Mouse (Mus musculus) gastrocnemius, postnatal 4 days (tissue): ENCODE data around the gene Aff4. TPM values are rescaled to one million over a fixed set of nuclear protein-coding genes. Genes with fewer than 3 reads are reported as not detected.
A peak's percentile ranks its signal among the peaks of the same experiment; 100 is the strongest.
"Not testable (repeated sequence)": the region's sequence is repeated elsewhere in the genome, so short reads cannot be mapped to it uniquely, and the experiment has no call there.

Experiments used
- DNase-seq, 2 experiments: peaks; one replicate each; pipeline ENCODE4 v3.0.0; 2021 to 2022; ENCODE audit warnings: low spot score in 2 of 2, mixed read lengths in 2 of 2
- total RNA-seq, 2 experiments: library from RNA; stranded (reverse); gene quantifications; 2 replicates each; pipeline ENCODE4 v1.2.3; 2021

The Aff4 gene
- total RNA-seq, 2 experiments from 2014 or later, result 146 to 154 TPM

DNA sequence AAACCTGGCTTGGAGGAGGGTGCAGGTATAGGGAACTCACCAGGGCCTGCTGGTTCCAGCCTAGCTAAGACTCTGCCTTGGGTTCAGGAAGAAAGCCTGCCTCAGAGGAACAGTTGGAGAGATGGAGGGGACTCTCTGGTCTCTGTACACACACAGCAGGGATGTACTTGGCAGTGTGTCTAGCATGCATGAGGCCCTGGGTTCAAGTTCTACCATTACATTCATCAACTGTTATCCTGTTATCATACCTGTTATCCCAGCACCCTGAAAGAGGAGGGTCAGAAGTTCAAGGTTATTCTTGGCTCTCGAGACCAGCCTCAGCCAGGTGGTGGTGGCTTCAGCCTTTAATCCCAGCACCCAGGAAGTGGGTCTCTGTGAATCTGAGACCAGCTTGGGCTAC lies 13.7 kb upstream of the Aff4 start:
- DNase-seq, result no peak

DNA sequence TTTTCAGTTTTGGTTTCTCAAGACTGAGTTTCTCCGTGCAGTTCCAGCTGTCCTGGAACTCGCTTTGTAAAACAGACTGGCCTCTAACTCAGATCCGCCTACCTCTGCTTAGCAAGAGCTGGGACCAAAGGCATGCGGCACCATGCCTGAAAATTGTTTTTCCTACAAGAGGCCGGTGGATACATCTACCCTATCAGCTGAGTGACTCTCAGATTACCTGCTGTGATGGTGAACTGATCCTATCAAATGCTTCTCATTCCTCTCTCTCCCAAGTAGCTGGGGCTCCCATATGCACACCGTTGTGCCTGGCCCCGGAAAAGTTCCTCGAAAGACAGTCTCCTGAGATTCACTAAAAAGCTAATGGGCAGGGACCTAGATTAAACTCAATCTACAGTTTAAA lies 12.9 kb upstream of the Aff4 start:
- DNase-seq, result no peak

DNA sequence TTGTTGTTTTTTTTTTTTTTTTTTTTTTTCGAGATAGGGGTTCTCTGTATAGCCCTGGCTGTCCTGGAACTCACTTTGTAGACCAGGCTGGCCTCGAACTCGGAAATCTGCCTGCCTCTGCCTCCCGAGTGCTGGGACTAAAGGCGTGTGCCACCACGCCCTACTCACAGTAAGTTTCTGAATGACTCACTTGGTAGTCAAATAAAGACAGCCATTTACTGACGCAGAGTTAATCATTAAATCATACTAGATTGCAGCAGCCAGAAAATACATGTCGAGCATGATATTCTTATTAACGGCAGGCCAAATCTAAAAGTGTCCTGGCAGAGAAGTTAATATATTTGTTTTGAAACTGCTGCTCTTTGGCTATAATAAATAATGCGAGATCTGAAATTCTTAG lies 9.6 kb upstream of the Aff4 start:
- not testable (repeated sequence) for DNase-seq

DNA sequence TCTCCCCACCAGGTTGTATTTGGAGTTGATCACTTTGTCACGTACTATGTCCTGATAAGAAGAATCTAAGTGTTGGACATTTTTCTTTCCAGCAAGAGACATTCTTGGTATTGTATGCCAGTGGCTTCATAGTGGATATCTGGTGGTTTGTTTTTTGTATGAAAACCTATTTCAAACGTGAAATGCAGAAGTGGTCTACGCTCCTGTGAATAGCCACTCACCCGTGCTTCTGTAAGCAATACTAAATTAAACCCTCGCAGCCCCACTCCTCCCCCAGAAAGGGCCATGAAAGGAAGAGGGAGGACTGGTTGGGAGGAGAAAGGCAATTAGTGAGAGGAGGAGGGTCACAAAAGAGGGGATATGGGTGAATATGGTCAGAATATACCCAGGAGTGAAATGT lies 7.9 kb upstream of the Aff4 start:
- no peak for DNase-seq

DNA sequence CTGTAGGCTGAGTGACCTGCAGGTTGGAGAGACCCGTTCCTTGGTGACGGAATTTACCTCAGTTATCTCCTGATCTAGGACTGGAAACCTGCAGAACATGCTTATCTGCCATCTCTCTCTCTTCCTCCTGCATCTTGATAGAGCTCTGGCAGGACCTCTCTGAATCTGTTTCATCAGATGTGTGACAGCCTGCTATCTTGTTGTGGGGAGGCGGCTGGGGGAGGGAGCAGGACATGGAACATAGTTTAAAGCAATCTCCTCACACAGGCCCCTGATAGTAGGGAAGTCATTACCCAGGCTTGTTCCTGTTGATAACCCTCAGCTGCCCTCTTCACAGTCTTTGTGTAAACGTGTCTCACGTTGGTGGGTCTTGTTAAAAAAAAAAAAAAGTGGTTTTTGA lies 5.3 kb upstream of the Aff4 start:
- no peak for DNase-seq

DNA sequence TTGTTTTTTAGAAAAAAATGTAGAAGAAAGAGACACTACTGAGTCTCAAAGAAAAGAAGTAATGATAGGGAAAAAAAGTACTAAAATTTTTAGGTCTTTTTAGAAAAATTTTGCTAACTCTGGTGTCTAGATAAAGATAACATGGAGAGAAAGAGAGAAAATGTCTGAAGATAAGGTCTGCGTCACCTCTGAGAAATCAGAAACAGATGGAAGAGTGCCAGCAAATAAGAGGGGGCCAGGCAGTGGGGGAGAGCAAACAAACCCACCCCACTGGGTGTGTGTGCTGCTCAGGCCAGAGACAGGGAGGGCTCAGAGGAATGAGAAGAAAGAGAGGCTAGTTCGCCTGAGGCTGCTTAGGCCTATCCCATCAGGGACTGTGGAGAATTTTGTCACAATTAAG lies 4.9 kb upstream of the Aff4 start:
- no peak for DNase-seq

DNA sequence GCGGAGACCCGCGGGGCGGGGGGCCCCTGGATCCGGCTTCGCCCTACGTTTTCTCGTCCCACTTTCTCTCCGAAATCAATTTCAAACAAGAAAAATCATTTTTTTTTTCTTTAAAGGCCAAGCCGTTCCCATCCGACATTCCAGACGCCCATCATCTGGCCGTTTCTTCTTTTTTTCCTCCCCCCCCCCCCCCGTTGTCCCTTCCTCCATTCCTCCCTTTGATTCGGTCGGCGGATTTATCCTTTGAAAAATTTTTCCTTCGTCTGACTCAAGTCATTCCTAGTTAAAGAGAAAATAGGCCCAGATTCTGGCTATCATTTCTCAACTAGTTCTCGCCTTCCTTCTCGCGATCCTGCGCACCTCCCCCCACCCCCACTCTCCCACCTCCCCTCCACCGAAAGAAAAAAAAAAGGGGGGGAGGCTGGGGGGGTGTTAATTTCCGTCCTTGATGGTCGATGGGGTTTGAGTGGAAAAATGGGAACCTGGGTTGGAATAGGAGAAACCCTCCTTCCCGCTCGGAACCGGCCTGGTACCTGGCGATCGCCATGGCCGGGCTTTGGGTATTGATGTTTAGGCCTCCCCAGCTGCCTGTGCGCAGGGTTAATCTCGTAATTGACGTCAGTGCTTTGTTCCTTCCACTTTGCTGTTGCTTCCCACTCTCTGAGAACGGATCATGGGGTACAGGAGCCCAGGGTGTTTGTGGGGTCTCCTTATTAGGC lies 750 bp downstream of the Aff4 start:
- DNase-seq, result peak; percentile 22 to 51

DNA sequence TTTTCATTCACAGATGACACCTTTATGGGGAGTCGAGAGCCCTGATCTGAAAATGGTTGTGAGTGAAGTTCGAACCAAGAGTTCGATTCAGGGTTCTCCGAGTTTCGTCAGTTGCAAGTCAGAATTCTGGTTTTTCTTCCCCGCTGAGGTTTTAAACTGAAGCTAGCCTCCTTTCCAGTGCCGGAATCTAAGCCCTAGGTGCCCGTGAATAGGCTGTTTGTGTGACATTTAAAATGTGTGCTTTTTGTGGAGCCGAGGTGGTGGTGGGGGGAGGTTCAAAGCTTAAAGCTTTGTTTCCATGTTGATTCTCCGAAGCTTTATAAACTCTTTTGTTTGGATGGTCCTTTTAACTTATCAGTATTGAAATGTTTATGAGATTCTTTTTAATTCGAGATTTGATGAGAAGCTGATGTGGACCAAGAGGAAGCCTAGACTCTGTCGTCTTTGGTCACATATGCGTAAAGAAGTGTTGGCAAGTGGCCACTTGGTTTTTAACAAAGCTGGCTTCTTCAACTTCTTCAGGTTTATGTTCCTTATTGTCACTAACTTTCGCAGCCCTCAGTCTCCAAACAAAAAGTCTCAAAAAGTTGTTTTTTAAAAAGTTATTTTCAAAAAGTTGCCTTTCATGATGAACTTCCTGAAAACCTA lies 1.4 kb downstream of the Aff4 start:
- no peak for DNase-seq

DNA sequence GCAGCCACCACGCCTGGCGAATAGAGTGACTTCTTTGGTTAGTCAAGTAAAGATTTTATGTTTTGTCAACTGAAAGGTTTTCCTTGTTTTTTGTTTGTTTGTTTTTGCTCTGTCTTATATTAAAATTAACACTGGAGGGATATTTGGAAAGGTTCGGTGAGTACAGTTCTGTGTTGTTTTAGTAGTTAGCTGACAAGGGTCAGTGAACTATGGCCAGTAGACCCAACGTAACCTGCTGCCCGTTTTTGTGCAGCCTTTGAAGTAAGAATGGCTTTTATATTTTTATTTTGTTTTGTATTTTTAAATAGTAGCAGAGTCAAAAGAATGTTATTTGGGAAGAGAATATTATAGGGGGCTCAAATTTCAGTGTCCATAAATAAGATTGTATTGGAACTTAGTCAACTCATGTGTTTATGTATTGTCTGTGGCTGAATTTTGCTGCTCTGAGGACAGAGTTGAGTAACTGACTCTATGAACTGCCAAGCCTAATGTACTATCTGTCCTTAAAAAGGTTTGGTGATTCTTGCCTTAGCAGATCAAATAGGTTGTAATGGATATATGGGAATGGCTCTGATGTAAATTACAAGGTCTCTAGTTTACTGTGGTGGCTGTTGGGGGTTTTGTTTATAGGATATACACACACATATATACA lies 8.0 kb downstream of the Aff4 start:
- no peak for DNase-seq

DNA sequence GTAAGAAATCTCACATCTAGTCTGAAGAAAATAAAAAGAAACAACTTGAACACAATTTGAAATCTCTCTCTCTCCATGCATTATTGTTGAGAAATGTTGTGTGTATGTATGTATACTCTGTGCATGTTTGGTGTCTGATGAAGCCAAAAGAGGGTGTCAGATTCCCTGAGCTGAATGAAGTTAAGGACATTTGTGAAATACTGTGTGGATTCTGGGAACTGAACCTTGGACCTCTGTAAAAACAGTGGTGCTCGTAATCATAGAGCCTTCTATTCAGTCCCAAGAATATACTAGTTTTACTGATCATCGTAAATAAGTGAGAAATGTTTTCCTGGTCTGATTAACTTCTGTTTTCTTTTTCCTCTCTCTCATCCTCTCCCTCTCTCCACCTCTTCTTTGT lies 16.4 kb downstream of the Aff4 start:
- DNase-seq, result no peak

DNA sequence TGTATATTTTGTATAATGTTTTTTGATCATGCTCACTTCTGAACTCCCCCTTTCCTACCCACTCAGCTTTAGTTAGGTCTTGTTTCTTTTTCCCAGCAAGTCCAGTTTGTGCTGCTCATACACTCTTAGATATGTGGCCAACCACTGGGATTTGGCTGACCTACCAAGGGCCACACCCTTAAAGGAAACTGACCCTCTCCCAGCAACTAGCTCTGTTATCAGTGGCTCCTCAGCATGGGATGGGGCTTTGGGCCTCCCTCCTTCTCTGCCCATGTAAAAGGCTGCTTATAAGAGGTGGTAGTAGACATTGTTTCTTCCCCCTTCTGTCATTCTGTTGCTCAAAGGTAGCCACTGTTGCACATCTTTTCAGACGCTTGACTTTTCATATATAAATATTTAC lies 28.3 kb downstream of the Aff4 start:
- no peak for DNase-seq

DNA sequence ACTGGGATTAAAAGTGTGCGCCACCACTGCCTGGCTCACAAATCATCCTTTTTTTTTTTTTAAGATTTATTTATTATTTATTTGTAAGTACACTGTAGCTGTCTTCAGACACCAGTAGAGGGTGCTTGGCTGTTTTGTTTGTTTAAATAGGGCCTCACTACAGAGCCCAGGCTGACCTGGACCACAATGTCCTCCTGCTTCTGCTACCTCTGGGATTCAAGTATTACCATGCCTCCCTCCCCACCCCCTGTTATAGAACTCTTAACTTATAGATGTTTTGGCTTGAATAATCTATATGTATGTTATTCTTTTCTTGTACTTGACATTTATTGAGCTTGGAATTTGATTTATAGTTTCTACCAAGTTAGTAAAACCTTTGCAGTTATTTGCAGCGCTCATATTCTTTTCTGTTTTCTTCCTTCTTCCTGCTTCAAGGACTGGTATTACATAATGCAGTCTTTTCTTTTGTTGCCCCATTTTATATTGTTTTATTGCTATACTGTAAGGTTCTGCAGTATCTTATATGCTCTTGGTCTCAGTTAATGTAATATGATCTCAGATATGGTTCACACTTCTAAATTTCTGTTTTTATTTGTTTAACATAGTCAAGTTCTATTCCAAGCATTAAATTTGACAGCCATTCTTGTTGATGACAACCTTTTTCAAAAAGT lies 33.3 kb downstream of the Aff4 start:
- DNase-seq, result no peak

DNA sequence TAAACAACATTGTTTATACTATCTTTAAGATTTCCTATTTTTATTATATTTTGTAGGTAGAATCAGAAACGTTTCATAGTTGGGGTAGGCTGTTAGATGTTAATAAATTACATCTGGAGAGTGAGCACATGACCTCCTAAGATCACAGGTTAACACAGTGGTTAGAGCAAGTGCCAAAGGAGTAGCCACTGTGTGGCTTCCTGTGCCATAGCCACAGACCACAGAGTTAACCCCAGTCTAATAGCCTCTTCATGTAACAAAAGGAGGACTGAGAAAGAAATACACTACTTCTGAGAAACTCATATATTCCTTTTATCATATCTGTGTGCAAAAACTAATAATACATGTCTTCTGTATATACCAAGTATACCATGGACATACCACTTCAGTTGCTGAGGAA lies 43.2 kb downstream of the Aff4 start:
- no peak for DNase-seq

DNA sequence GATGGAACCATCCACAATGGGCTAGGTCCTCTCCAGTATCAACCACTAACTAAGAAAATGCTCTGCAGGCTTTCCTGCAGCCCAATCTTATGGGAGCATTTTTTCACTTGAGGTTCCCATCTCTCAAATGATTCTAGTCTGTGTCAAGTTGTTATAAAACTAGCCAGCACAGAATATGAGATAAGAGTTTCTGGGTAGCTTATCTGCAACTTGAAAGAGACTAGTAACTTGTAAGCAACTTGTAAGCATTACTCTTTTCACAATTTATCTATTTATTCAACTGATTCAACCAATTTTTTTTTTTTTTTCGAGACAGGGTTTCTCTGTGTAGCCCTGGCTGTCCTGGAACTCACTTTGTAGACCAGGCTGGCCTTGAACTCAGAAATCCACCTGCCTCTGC lies 53.0 kb downstream of the Aff4 start:
- DNase-seq, result no peak

DNA sequence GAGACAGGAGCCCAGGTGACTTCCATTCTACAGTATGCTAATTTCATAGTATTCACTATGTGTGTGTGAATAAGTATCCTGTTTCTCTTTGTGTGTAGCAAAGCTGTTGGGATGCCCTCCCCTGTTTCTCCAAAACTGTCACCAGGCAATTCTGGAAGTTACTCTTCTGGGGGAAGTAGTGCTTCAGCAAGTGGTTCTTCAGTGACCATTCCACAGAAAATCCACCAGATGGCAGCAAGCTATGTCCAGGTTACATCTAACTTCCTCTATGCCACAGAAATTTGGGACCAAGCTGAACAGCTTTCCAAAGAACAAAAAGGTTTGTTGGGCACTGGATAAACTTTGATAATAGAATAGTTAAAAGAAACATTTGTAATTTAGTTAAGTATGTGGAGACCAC lies 61.1 kb downstream of the Aff4 start:
- no peak for DNase-seq

DNA sequence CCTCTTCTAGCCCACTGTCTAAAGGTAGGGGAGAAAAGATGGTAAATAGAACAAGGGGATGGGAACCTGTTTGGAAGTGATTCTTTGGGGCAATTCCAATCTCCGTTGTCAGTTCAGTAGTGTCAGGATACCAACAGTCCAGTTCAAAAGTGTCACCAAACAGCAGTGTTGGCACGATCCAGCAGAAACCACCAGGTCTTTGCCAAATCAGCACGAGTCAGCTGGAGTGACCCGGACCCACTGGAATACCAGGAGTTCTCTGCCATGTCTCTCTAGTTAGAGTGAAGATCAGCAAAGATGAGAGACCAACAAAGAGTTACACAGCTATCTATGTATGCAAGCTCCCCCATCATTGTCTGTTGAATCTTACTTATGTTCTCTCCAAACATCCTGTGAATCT lies 63.2 kb downstream of the Aff4 start:
- DNase-seq, result no peak

DNA sequence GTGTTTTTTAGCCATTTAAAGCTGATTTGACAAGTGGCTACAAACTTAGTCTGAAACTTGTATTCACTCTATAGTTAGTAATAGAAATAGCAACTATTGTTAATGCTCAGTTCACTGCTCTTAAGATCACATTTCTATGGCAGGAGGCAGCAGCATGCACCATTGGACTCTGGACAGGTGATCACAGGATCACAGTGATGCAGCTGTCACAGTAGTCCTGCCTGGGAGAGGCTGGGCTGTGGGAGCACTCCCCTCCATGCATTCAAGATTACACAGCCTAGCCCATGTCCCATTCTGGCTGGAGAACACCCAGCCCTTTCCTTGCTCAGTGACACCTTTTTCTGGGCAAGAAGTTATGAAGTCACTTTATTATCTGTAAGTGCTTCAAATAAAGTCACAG lies 67.4 kb downstream of the Aff4 start:
- no peak for DNase-seq

DNA sequence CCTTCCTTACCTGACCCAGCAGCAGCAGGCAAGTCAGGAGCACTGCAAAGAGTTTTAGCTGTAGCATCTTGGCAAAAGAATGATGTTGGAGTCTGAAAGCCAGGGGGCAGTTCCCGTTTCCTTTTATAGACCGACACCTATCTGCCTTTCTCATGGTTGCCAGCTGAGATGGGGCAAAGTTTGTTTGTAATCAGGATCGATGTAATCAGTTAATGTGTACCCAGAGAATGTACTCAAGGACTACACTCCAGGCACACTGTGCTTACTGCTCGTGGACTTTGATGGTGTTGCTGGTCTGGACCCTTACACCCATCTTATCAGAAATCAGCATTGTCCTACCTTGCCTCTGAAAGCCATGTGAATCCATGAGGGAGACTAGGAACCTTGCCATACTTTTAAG lies 72.4 kb downstream of the Aff4 start, which contains the start of gene Leap2:
Gene Leap2, minus strand, starts transcription at position 135 of the 400 bp plus-strand sequence.
- DNase-seq, result no peak

DNA sequence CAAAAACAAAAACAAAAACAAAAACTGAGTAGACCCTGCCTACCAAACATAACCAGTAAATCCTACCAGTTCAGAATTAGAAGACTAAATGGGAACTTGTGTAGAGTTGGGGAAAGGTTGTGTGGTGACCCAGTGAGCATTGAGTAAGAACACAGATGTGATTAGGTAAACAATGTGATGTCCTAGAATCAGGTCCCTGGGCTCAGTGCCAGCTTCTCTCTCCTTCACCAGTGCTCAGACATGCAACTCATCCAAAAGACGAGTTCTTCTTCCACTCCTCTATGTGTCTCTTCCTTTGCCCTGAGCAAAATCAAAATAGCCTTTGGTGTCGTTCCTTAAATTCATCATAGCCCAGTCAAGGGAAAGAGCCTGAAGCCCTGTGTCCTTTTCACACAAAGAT lies 74.2 kb downstream of the Aff4 start:
- no peak for DNase-seq

DNA sequence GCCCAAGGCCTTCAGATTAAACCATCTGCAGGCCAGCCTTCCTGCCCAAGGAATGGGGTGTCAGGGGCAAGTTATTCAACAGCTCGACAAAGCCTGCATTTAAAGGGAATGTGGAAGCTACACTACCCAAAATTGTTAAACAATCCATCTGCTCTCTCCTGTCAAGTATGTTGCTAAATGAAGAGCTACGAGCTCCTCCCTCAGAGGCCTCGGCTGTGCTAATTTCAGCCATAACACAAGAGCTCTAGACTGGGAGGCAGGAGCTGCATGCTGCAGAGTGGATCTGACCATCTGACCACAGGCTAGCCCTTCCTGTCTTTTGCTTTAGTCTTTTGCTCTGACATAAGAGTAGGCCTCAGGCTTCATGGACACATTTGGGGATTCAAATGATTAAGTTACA lies 74.6 kb downstream of the Aff4 start:
- no peak for DNase-seq

DNA sequence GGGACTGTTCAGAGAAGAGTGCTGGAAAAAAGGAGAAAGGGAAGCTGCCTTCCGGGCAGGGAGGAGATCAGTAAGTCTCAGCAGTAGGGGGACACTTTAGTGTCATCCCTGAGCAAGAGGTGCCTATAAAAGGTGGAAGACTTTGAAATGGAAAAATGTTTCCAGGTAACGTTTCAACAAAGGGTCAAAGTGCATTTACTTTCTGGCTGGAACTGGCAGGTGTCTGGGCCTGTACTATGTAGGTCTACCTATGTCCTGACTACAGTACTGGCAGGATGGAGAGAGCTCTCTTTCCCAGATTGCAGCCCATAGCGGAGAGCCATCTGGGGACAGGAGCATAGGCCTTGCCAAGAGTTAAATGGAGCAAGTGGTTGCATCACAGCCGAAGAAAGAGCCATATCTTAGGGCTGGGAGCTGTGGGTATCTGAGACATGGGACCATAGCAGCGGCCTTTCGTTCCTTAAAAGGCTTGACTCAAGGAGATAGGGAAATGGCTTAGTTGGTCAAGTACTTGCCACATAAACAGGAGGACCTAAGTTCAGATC lies 75.2 kb downstream of the Aff4 start:
- DNase-seq, result no peak

DNA sequence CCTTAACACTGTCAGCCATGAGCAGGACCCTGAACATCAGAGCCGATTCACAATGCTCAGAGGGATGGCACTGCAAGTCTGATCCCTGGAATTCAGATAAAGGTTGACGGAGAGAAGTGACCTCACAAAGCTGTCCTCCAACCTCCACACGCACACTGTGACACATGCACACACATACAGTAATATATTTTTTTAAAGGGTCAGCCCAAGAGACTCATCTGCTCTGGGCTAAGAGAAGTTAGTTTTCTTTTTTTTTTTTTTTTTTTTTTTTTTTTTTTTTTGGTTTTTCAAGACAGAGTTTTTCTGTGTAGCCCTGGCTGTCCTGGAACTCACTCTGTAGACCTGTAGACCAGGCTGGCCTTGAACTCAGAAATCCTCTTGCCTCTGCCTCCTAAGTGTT lies 76.3 kb downstream of the Aff4 start:
- not testable (repeated sequence) for DNase-seq
